Mouse (Mus musculus) hematopoietic stem cell, adult 5-6 weeks (primary cell): ENCODE data around the gene Ces1g. TPM values are rescaled to one million over a fixed set of nuclear protein-coding genes. Genes with fewer than 3 reads are reported as not detected.

Source experiments
- total RNA-seq: library from RNA; stranded (forward); fragments of 172-1452, 232-1000 nt; gene quantifications from 2 replicates; pipeline ENCODE4 v1.2.3, GENCODE M21; 2017

The Ces1g gene
- total RNA-seq, 1 experiment from 2014 or later = not detected

Other genes with a start within 250 kb of the Ces1g start
- not detected in 2 replicates for gene Ces1c, start 206.0 kb downstream of the Ces1g start, total RNA-seq
- 1.3 TPM in 1 of 2 replicates, not detected in the other for gene Ces1d, start 139.5 kb downstream of the Ces1g start, total RNA-seq
- gene Ces1e, start 107.7 kb downstream of the Ces1g start, total RNA-seq = not detected in 2 replicates
- gene Ces1f, start 57.6 kb downstream of the Ces1g start, total RNA-seq = not detected in 2 replicates
- gene Ces1h, start 42.4 kb upstream of the Ces1g start, total RNA-seq = not detected in 2 replicates
- not detected in 2 replicates for gene Ces5a, start 198.5 kb upstream of the Ces1g start, total RNA-seq